In the genomic region with DNA sequence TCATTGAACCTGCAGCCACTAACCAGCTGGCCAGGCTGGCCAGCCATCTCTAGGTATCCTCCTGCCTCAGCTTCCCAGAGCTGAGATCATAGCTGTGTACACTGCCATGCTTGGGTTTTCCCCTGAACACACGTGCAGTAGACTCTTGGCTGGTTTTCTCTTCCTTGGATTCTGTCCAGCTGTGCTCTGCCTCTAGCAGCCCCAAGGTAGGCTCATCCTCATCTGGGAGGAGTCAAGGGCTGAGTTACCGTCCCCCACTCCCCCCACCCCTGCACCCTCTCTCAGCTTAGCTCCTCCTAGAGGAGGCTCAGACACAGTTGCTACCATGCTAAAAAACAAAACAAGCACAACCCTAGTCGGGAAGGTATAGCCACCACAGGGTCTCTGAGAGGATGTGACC, we compare ENCODE assay signal across 11 mouse cellular contexts. TPM values are rescaled to one million over a fixed set of nuclear protein-coding genes. Genes with fewer than 3 reads are reported as not detected.
DNase-seq lines count a peak whose midpoint lies in the region; ATAC-seq and TF ChIP-seq lines count a peak whose summit lies in the region.
"Had no signal": no experiment of that assay in that cellular context is flagged by ENCODE, and none has a peak within 500 bp of the region (broad histone marks: within the 10 kb centered on the region; RNA-seq: fewer than 3 reads in every experiment).

No protein-coding gene starts in this region.

- no peaks in the 10 kb centered on the region for H3K36me3 ChIP-seq in kidney, postnatal 0 days (ENCODE audit: insufficient read depth, low read length)
- no peaks in the 10 kb centered on the region for H3K36me3 ChIP-seq in limb, embryonic 12.5 days
- H3K36me3 ChIP-seq: forebrain, embryonic 10.5 days had no signal

- no peaks in the 10 kb centered on the region for H3K9me3 ChIP-seq in kidney, postnatal 0 days (replicated peaks; ENCODE audit: low read length)
- H3K9me3 ChIP-seq in limb, embryonic 12.5 days: no peaks in the 10 kb centered on the region
- H3K9me3 ChIP-seq: forebrain, embryonic 10.5 days had no signal

- TF ChIP-seq CTCF in kidney, postnatal 0 days (IDR thresholded peaks at IDR 0.05; ENCODE audit: low read depth): no peak

- H3K27me3 ChIP-seq in kidney, postnatal 0 days (ENCODE audit: insufficient read depth, low read length): no peaks in the 10 kb centered on the region
- no peaks in the 10 kb centered on the region for H3K27me3 ChIP-seq in limb, embryonic 12.5 days

- no peak overlapping the region for H3K4me3 ChIP-seq in kidney, postnatal 0 days (replicated peaks; ENCODE audit: low read depth, low read length)
- no peak overlapping the region for H3K4me3 ChIP-seq in limb, embryonic 12.5 days (replicated peaks)

- no peak overlapping the region for H3K4me2 ChIP-seq in kidney, postnatal 0 days (ENCODE audit: low read length)
- no peak overlapping the region for H3K4me2 ChIP-seq in limb, embryonic 12.5 days

- peak overlapping the region; percentile 93 for H3K27ac ChIP-seq in kidney, postnatal 0 days
- H3K27ac ChIP-seq in limb, embryonic 12.5 days: peak overlapping the region; percentile 98; the same call in 1 of the 2 replicates

- H3K9ac ChIP-seq in kidney, postnatal 0 days (ENCODE audit: low read depth, low read length): no peak overlapping the region
- no peak overlapping the region for H3K9ac ChIP-seq in limb, embryonic 12.5 days (replicated peaks)

- peak; percentile 88 for DNase-seq in heart, adult 11 months
- no peak for DNase-seq in heart, adult 9 months (ENCODE audit: low spot score in 2 of 2)
- no peak for DNase-seq in kidney, postnatal 0 days (ENCODE audit: low spot score)
- DNase-seq in kidney, adult 8-10 months: no peak
- peak; percentile 54 for DNase-seq in MN1 (ENCODE audit: low spot score)
- DNase-seq in adrenal gland, adult 2 months: no peak
- DNase-seq: layer of hippocampus, postnatal 36 days; midbrain, embryonic 14.5 days had no signal

- no peak for ATAC-seq in kidney, postnatal 0 days (replicated peaks; ENCODE audit: low FRiP score, low read depth)
- no peak for ATAC-seq in limb, embryonic 12.5 days (ENCODE audit: insufficient number of reproducible peaks, insufficient read depth, low FRiP score, low TSS enrichment, low read depth)
- ATAC-seq in frontal cortex, adult (ENCODE audit: low TSS enrichment): no peak

- WGBS in kidney, postnatal 0 days: 53% methylated on average over 3 of the region's 3 CpGs
- WGBS in limb, embryonic 12.5 days: 74% methylated on average over 3 of the region's 3 CpGs

- peaks cover 32% of the 10 kb centered on the region for H3K4me1 ChIP-seq in kidney, postnatal 0 days (replicated peaks; ENCODE audit: insufficient read depth, low read length)
- peaks cover 55% of the 10 kb centered on the region for H3K4me1 ChIP-seq in limb, embryonic 12.5 days (replicated peaks)

RNA-seq across cellular contexts. Expression of a gene that starts 4.8 kb away (rescaled TPM):
- 2.1 and 2.7 TPM in 2 replicates for polyA plus RNA-seq in kidney, postnatal 0 days (2015; fragmentation: Nextera tagmentation; extraction: Ambion mirVana)
- polyA plus RNA-seq in limb, embryonic 12.5 days (2016; fragmentation: Nextera tagmentation; extraction: Ambion mirVana): 0.63 and 1.7 TPM in 2 replicates
- total RNA-seq in adrenal gland, adult 2 months (2021): 1 to 10 TPM; 1.1 to 1.8 TPM
- 0.29 and 0.30 TPM in 2 replicates for polyA plus RNA-seq in adrenal gland, adult 2 months (2012; rRNA removed)

Comparison
In these comparisons a context has a peak if more than half of its experiments do, and no peak if none do; other contexts are left out.
1. DNase-seq: peak in heart, adult 11 months (single experiment) and MN1 (single experiment); none in heart, adult 9 months (0 of 2), kidney, postnatal 0 days (single experiment), kidney, adult 8-10 months (0 of 2) and adrenal gland, adult 2 months (single experiment).